Mouse (Mus musculus) inflammation-experienced regulatory T-cells, adult 16 weeks (primary cell): ENCODE results near the gene Tbc1d9b. TPM values are rescaled to one million over a fixed set of nuclear protein-coding genes. Genes with fewer than 3 reads are reported as not detected.

Experiments used
- polyA plus RNA-seq: library from polyadenylated mRNA; unstranded; fragments of 100-300 nt; shearing (Covaris generic); gene quantifications from one replicate; pipeline ENCODE4 v1.2.1, GENCODE M21; 2017

The Tbc1d9b gene
- 62.7 TPM for polyA plus RNA-seq

DNA sequence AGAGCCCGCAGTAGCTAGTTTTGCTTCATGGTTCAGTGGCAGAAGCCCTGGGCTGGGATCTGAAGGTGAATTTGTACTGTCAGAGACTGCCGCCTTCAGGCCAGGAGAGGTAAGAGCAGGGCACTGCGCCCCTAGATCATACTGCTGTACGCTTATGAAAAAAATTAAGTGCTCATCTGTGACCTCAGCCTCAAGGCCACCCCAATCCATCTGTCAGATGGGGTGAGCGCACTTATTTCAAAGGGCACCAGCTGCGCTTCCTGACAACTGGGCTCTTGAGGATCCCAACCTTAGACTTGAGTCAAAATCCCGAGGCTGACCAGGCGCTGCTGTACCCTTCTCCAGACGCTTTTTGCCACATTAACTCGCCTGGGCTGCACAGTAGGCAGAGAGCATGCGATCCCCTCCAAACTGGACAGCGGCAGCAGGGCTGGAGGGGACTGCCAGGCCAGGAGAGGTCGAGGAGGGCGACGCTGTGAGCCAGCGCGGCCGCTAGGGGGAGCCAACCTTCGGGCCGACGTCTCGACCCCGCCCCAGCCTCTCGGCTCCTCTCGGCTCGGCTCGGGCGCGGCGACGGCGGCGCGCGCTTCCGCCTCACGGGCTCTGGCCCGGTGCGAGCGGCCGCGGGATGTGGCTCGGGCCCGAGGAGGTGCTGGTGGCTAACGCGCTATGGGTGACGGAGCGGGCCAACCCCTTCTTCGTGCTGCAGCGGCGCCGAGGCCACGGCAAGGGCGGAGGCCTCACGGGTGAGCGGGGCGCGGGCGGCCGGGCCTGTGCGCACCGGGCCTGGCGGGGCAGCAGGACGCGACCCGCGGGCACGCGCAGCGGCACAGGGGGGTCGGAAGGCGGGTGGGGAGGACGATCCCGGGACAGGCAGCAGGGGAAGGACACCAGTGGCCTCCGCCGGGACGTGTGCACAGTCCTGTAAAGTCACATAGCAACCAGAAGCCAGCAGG lies at the start of gene Tbc1d9b:
Gene Tbc1d9b, plus strand, starts transcription at position 586 of the 956 bp plus-strand sequence.

GRCm38 (mm10) chr11:50174111-50174729 lies 43.0 kb downstream of the Tbc1d9b start, which contains the start of gene Mrnip:
Mrnip (plus strand) TSS chr11:50174444.

DNA sequence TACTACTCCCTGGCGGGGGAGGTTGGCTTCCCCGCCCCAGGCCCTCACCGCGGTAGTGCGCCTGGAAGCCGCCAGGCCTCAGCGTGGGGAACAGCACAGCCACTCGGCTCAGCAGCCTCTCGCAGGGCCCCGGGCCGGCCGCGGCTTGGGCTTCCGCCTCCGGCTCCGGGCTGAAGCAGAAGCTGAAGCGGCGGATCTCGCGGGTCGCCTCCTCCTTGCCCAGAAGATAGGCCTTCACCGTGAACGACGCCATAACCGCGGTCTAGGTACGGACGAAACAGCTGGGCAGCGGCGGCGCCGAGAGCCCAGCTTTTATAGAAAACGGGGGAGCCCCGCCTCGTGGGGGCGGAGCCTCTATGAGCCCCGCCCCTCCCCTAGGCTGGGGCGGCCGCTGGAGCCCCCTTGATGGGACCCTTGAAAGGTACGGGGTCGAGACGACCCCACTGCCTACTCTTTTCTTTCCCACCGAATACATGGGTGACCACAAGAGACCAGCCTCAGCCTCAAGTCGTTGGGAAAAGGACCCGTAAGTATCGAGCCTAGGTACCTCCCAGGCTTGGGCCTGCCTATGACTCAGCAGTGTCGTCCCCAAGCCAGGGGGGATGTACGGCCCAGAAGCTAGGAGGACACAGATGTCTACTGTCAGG lies 79.4 kb downstream of the Tbc1d9b start, which contains the start of the genes Sqstm1 and Mgat4b:
Gene Sqstm1, minus strand, starts transcription at position 323 of the 647 bp plus-strand sequence.
Gene Mgat4b, plus strand, starts transcription at position 386 of the 647 bp plus-strand sequence.

Other genes starting within 250 kb of the Tbc1d9b start
- 0.39 TPM for gene Rasgef1c, start 229.6 kb upstream of the Tbc1d9b start, polyA plus RNA-seq
- gene Rnf130, start 106.0 kb upstream of the Tbc1d9b start, polyA plus RNA-seq = 4.7 TPM
- 5.6 TPM for gene Mrnip, start 43.0 kb downstream of the Tbc1d9b start, polyA plus RNA-seq
- 458 TPM for gene Sqstm1, start 79.4 kb downstream of the Tbc1d9b start, polyA plus RNA-seq
- gene Mgat4b, start 79.5 kb downstream of the Tbc1d9b start, polyA plus RNA-seq = 4.5 TPM
- 1.4 TPM for gene Ltc4s, start 107.2 kb downstream of the Tbc1d9b start, polyA plus RNA-seq
- 2.2 TPM for gene Maml1, start 160.9 kb downstream of the Tbc1d9b start, polyA plus RNA-seq
- gene Canx, start 194.3 kb downstream of the Tbc1d9b start, polyA plus RNA-seq = 199 TPM
- not detected for gene Cby3, start 223.1 kb downstream of the Tbc1d9b start, polyA plus RNA-seq
- gene Hnrnph1, start 245.6 kb downstream of the Tbc1d9b start, polyA plus RNA-seq = 286 TPM